In the genomic region with DNA sequence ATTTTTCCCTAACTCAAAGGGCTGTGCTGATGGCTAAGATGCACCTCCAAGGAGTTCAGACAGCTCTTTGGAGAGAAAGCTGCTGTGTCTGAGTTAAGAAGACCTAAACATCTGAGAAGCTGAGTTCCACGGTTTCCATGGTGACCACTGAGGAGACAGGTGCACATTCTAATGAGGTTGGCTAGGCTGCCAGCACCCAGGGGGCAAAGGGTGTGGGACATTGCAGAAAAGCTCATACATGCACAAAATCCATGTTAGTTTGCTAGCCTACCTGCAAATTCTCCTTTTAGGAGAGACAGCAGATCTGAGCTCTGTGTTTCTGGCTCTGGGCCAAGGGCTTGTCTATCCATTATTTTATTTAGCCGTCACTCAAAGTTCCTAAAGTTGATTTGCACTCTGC, we compare ENCODE assay signal across 13 mouse cellular contexts.
DNase-seq lines count a peak whose midpoint lies in the region; ATAC-seq lines count a peak whose summit lies in the region.
"Had no signal": no experiment of that assay in that cellular context is flagged by ENCODE, and none has a peak within 500 bp of the region (broad histone marks: within the 10 kb centered on the region; RNA-seq: fewer than 3 reads in every experiment).

No protein-coding gene starts in this region.

- H3K4me3 ChIP-seq in forebrain, embryonic 11.5 days (ENCODE audit: low read depth, low read length) = no peak overlapping the region
- no peak overlapping the region for H3K4me3 ChIP-seq in forebrain, embryonic 10.5 days
- no peak overlapping the region for H3K4me3 ChIP-seq in hindbrain, embryonic 16.5 days (ENCODE audit: low read length)
- no peak overlapping the region for H3K4me3 ChIP-seq in liver, embryonic 11.5 days (ENCODE audit: low read depth, low read length)
- H3K4me3 ChIP-seq: embryonic facial prominence, embryonic 10.5 days; limb, embryonic 15.5 days had no signal

- no peaks in the 10 kb centered on the region; the same call in 1 of the 2 replicates for H3K36me3 ChIP-seq in forebrain, embryonic 11.5 days (ENCODE audit: control insufficient read depth, insufficient read depth, low read length)
- peaks cover 9% of the 10 kb centered on the region; the same call in 1 of the 2 replicates for H3K36me3 ChIP-seq in forebrain, embryonic 10.5 days (replicated peaks)
- no peaks in the 10 kb centered on the region; the same call in 1 of the 2 replicates for H3K36me3 ChIP-seq in hindbrain, embryonic 16.5 days (ENCODE audit: control insufficient read depth, insufficient read depth, low read length)
- no peaks in the 10 kb centered on the region for H3K36me3 ChIP-seq in liver, embryonic 11.5 days (ENCODE audit: control insufficient read depth, insufficient read depth, low read length)
- H3K36me3 ChIP-seq: embryonic facial prominence, embryonic 10.5 days; limb, embryonic 15.5 days had no signal

- ATAC-seq in forebrain, embryonic 11.5 days (replicated peaks; ENCODE audit: low FRiP score) = peak; percentile 60; the same call in 1 of the 2 replicates
- peak; percentile 58; the same call in 1 of the 2 replicates for ATAC-seq in hindbrain, embryonic 16.5 days
- no peak for ATAC-seq in liver, embryonic 11.5 days (replicated peaks; ENCODE audit: low FRiP score)
- ATAC-seq in frontal cortex, adult (ENCODE audit: low TSS enrichment) = no peak

- no peak overlapping the region for H3K9ac ChIP-seq in forebrain, embryonic 11.5 days (ENCODE audit: low read length)
- H3K9ac ChIP-seq in hindbrain, embryonic 16.5 days (ENCODE audit: low read depth, low read length) = no peak overlapping the region
- no peak overlapping the region for H3K9ac ChIP-seq in liver, embryonic 11.5 days (ENCODE audit: low read depth, low read length)
- H3K9ac ChIP-seq: limb, embryonic 15.5 days had no signal

- DNase-seq in forebrain, embryonic 11.5 days (ENCODE audit: low spot score) = no peak
- no peak for DNase-seq in forebrain, embryonic 10.5 days (ENCODE audit: extremely low spot score, low spot score)
- peak; percentile 90 for DNase-seq in brain, adult 2 months (ENCODE audit: low read depth, low spot score)
- peak; percentile 73 to 75 for DNase-seq in cerebellum, postnatal 25 days
- no peak for DNase-seq in liver, embryonic 11.5 days (ENCODE audit: low spot score)
- DNase-seq in MN1 (ENCODE audit: low spot score) = no peak
- DNase-seq: heart, postnatal 36 days; layer of hippocampus, postnatal 36 days; thymus, adult 18-20 months had no signal

- peaks cover 14% of the 10 kb centered on the region; the same call in 1 of the 2 replicates for H3K4me1 ChIP-seq in forebrain, embryonic 11.5 days (replicated peaks; ENCODE audit: control insufficient read depth, insufficient read depth, low read length)
- peaks cover 28% of the 10 kb centered on the region for H3K4me1 ChIP-seq in forebrain, embryonic 10.5 days
- peaks cover 14% of the 10 kb centered on the region for H3K4me1 ChIP-seq in hindbrain, embryonic 16.5 days (ENCODE audit: control insufficient read depth, insufficient read depth, low read depth, low read length)
- no peaks in the 10 kb centered on the region for H3K4me1 ChIP-seq in liver, embryonic 11.5 days (replicated peaks; ENCODE audit: control insufficient read depth, insufficient read depth, low read length)
- H3K4me1 ChIP-seq: limb, embryonic 15.5 days had no signal

- 82% methylated on average over 2 of the region's 2 CpGs for WGBS in forebrain, embryonic 11.5 days
- 93% methylated on average over 2 of the region's 2 CpGs for WGBS in forebrain, embryonic 10.5 days
- WGBS in hindbrain, embryonic 16.5 days = 46% methylated on average over 2 of the region's 2 CpGs
- WGBS in liver, embryonic 11.5 days = 72% methylated on average over 2 of the region's 2 CpGs

- H3K27me3 ChIP-seq in forebrain, embryonic 11.5 days (ENCODE audit: control insufficient read depth, insufficient read depth, low read length) = no peaks in the 10 kb centered on the region
- H3K27me3 ChIP-seq in forebrain, embryonic 10.5 days (ENCODE audit: poor library complexity, severe bottlenecking) = no peaks in the 10 kb centered on the region
- no peaks in the 10 kb centered on the region for H3K27me3 ChIP-seq in hindbrain, embryonic 16.5 days (replicated peaks; ENCODE audit: control insufficient read depth, insufficient read depth, low read length)
- no peaks in the 10 kb centered on the region for H3K27me3 ChIP-seq in liver, embryonic 11.5 days (replicated peaks; ENCODE audit: control insufficient read depth, insufficient read depth, low read length)
- H3K27me3 ChIP-seq: limb, embryonic 15.5 days had no signal

- H3K27ac ChIP-seq in forebrain, embryonic 11.5 days (ENCODE audit: low read depth, low read length) = 0 out of 2 replicates have a peak overlapping the region, but pooled peaks have one; percentile 34
- H3K27ac ChIP-seq in forebrain, embryonic 10.5 days = no peak overlapping the region
- no peak overlapping the region for H3K27ac ChIP-seq in hindbrain, embryonic 16.5 days (ENCODE audit: low read depth, low read length)
- H3K27ac ChIP-seq in liver, embryonic 11.5 days (ENCODE audit: low read depth, low read length) = no peak overlapping the region
- H3K27ac ChIP-seq: embryonic facial prominence, embryonic 10.5 days; limb, embryonic 15.5 days had no signal

- no peak overlapping the region for H3K4me2 ChIP-seq in forebrain, embryonic 11.5 days (ENCODE audit: low read depth, low read length, severe bottlenecking)
- H3K4me2 ChIP-seq in hindbrain, embryonic 16.5 days (ENCODE audit: low read length) = no peak overlapping the region
- H3K4me2 ChIP-seq in liver, embryonic 11.5 days = no peak overlapping the region
- H3K4me2 ChIP-seq: limb, embryonic 15.5 days had no signal

- H3K9me3 ChIP-seq in forebrain, embryonic 11.5 days (ENCODE audit: control insufficient read depth, low read length) = no peaks in the 10 kb centered on the region
- no peaks in the 10 kb centered on the region for H3K9me3 ChIP-seq in forebrain, embryonic 10.5 days
- no peaks in the 10 kb centered on the region for H3K9me3 ChIP-seq in hindbrain, embryonic 16.5 days (ENCODE audit: control insufficient read depth, low read length)
- no peaks in the 10 kb centered on the region; the same call in 1 of the 2 replicates for H3K9me3 ChIP-seq in liver, embryonic 11.5 days (ENCODE audit: control insufficient read depth, low read length)
- H3K9me3 ChIP-seq: embryonic facial prominence, embryonic 10.5 days; limb, embryonic 15.5 days had no signal

Comparison
In these comparisons a context has a peak if more than half of its experiments do, and no peak if none do; other contexts are left out.
1. ATAC-seq: peak in forebrain, embryonic 11.5 days (single experiment) and hindbrain, embryonic 16.5 days (single experiment); none in liver, embryonic 11.5 days (single experiment) and frontal cortex, adult (single experiment).
2. DNase-seq: peak in brain, adult 2 months (single experiment) and cerebellum, postnatal 25 days (2 of 2); none in forebrain, embryonic 11.5 days (single experiment), forebrain, embryonic 10.5 days (single experiment), liver, embryonic 11.5 days (single experiment) and MN1 (single experiment).